Mouse (Mus musculus): ENCODE results near the gene Batf3. TPM values are rescaled to one million over a fixed set of nuclear protein-coding genes. Genes with fewer than 3 reads are reported as not detected.

The Batf3 gene
- total RNA-seq, 2 experiments from 2014 or later: 0.62 to 0.74 TPM

DNA sequence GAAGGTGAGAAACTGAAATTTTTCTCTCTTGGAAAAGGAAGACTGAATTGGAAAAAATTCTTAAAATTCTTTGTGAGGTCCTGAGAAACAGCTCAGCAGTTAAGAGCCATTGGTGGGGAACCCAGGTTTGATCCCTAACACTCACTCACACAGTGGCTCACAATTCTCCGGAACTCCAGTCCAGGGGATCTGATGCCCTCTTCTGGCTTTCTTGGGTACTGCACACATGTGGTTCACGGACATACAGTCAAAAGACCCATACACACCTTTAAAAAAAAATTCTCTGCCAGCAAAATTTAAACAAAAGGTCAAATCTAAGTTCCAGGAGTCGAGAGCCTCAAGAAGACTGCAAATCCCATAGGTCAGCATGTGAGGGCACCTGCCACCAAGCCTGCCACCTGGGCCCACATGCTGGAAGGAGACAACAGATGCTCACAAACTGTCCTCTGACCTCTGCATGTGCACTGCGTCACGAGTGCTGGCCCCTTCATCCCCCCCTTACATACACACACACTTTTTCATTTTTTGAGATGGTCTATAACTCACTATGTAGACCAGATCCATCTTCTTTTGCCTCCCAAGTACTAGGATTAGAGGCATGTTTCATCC, 12.6 kb upstream of the Batf3 start:
- DNase-seq (ENCODE audit: low spot score in 2 of 2): peak; percentile 63 to 72
- intact Hi-C loops (cut with DNase I): loop anchor here (5.0 kb wide), 1 partner anchor 143 kb away; no protein-coding TSS in a partner anchor

DNA sequence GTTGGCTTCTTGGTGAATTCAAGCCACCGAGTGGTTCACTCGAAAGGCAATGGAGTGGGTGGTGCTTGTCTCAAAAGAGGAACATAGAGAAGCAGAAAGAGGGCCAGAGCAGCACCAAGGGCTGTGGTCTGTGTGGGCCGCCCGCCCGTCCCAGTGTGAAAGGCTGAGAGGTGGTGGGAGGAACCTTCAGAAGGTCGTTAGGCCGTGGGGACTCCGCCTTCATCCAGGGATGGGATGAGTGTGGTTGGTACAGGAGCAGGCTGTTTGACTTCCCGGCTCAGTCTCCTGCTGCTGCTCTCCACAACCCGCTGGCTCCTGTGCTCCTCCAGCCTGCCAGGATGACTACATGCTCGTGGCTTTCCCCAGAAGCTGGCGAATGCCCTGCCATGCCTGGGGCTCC, 12.1 kb upstream of the Batf3 start:
- no peak for DNase-seq (ENCODE audit: low spot score in 2 of 2)
- intact Hi-C loops (cut with DNase I): no loop called here

DNA sequence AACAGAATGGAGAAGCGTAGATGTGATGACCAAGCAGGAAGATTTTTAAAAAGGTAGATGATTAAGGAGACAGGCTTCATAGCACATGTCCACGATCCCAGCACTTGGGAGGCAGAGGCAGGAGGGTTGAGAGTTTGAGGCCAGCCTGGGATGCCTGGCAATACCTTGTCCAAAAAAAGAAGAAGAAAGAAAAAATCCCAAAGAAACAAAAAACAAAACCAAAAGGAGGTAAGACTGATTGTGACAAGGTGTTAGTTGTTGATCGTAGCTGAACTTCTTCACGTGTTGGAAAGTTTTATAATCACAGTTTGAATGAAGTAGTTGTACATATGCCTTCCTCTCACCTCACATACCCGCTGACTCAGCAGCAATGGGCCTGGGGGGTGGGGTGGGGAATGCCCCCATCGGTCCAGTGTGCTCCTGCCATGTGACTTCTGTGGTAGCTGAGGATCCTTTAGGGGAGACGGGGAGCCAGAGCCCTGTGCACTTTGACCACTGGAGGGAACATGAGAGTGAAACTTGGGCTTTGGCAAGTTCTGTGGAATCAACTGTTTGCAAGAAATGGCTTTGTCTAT, 11.3 kb upstream of the Batf3 start:
- no peak for DNase-seq (ENCODE audit: low spot score in 2 of 2)
- intact Hi-C loops (cut with DNase I): no loop called here

DNA sequence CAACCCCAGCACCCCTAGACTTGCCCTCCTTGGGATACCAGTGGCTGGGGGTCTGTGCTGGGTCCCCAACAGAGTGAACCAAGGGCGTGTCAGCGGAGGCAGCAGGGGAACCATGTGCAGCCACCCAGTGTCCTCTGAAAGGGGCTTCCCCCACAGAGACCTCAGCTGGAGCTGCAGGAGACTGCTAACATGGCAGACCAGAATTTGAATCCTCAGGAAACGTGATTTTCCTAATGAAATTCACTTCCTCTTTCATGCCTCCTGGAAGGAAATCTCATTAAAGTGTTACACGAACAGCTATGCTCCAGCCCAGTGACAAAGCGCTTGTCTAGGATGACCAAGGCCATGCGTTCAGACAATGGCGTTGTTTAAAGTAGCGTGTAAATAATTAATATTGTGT, 10.7 kb upstream of the Batf3 start:
- DNase-seq (ENCODE audit: low spot score in 2 of 2): no peak
- intact Hi-C loops (cut with DNase I): no loop called here

DNA sequence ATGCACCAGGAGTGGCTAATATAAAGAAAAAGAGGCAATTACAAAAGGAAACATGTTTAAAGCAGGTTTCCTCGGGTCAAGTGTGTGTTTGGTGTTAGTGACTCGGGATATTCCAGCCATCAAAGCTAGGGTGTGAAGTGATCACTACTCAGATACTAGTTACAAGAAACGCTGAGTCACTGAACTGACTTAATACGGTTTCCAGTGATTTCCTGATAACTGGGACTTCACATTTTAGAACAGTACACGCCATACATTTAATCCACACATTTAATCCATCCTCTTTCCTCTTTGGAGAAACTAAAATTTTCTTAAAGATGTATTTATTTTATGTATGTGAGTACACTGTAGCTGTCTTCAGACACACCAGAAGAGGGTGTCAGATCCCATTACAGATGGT, 9.7 kb upstream of the Batf3 start:
- no peak for DNase-seq (ENCODE audit: low spot score in 2 of 2)
- intact Hi-C loops (cut with DNase I): no loop called here

DNA sequence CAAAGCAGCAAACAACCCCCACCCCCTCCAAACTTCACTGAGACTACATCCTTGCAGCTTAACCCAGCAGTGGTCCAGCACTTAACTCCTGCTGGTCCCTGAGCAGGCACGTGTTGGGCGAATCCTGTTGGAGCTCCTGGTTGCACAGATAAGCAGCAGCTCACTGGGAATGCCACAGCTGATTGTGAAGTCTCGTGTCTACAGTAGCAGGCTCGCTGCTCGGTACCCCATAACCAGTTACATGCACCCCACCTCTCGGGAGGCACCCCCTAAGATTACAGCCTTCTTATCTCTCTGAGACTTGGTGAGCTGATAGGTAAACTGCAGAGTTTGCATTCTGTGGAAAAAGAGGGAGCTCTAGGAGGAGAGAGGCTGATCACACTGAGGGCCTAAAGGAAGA, 8.3 kb upstream of the Batf3 start:
- no peak for DNase-seq (ENCODE audit: low spot score in 2 of 2)
- intact Hi-C loops (cut with DNase I): no loop called here

DNA sequence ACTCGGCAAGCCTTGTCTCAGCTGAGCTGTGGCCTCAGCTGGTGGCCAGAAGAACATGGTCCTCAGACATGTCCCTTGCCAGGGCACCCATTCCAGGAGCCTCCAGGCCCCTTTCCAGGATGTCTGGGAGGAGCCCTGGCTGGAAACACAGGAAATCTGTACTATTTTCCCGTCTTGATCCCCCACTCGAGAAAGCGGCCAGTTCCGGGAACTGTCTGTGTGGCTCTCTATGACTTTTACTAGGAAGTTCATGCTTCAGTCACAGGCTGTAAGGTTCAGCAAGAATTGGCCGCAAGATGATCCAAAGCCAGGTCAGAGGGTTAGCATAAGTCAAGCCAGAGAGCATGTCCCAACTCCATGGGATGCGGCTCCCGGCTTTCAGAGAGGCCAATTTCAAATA, 5.6 kb upstream of the Batf3 start:
- no peak for DNase-seq (ENCODE audit: low spot score in 2 of 2)
- intact Hi-C loops (cut with DNase I): loop anchor here (10.0 kb wide), 1 partner anchor 173 kb away; no protein-coding TSS in a partner anchor

DNA sequence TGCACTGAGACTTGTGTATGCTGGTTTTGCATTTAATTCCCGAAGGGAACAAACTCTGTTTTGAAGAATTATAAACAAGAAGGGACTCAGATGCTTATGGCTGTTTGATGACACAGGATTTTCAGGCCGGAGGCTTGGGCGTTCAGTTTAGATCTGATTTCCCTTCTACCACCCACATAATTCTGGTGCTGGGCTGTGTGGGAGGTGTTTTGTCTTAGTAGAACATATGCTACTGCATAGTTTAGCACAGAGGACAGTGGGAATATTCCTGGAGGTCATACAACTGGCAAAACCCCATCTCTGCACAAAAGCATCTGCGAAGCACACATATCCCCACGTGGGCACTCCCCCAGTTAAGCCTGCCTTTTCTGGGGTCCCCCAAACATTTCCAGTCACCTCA, 4.1 kb upstream of the Batf3 start:
- intact Hi-C loops (cut with DNase I): loop anchor here (10.0 kb wide), 1 partner anchor 171 kb away; no protein-coding TSS in a partner anchor

DNA sequence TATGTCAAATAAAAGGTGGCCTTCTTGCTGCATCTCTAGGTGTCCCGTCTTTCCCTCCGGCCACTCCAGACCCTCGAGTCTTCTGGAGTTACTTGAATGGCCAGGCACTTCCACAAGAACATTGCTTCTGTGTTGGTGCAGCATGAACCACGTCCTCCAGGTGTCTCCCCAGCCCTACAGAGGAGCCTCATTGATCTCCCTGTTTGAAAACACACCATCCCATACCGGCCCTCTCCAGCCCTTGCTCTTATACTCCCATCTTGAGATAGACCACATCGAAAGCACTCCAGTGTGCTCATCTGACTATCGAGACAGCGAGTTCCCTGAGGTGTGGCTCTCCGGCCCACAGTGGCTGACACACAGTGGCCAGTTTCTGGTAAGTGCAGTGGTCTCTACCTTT, 2.6 kb upstream of the Batf3 start:
- peak in 1 of 2 experiments; percentile 28 for DNase-seq (ENCODE audit: low spot score in 2 of 2)
- intact Hi-C loops (cut with DNase I): loop anchor here (5.0 to 10.0 kb wide), 2 partner anchors 77 to 170 kb away; no protein-coding TSS in a partner anchor

More for the DNA sequence above, 4.1 kb upstream of the Batf3 start:
- peak; percentile 53 to 69 for DNase-seq (ENCODE audit: low spot score in 2 of 2)

DNA sequence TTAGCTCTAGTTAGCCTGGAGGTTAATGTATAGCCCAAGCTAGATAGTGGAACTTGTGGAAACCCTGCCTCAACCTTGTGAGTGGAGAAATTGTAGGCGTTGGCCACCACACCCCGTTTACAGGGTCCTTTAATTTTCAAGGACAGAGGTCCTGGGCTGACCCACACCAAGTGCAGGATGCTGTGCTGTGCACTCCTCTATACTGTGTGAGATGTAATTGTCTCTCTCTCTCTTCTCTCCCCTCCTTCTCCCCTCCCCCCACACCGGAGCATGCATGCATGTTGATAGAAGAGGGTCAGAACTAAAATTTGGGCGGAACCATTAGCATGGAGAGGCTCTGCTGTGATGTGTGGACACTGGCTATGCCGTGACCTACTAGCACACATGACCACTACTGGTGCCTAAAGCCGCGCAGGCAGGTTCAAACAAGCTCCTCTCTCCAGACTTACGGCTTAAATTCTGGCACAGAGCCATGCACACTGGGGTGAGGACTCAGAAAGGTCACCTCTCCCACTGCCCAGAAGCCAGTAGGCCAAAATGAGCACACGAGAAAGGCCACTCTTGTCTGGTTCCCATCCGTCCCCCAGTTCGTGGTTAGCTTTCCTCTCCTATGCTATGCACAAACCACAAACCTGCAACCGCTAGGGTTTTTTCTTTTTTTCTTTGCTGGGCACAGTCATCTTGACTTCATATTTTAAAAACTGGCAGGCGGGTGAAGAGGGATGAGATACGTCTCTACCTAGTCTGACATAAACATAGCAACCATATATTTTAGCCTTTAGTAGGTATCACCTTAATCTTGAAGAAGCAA, 571 bp upstream of the Batf3 start:
- intact Hi-C loops (cut with DNase I): loop anchor here (5.0 to 10.0 kb wide), 2 partner anchors 75 to 168 kb away; no protein-coding TSS in a partner anchor
- DNase-seq (ENCODE audit: low spot score in 2 of 2): no peak

DNA sequence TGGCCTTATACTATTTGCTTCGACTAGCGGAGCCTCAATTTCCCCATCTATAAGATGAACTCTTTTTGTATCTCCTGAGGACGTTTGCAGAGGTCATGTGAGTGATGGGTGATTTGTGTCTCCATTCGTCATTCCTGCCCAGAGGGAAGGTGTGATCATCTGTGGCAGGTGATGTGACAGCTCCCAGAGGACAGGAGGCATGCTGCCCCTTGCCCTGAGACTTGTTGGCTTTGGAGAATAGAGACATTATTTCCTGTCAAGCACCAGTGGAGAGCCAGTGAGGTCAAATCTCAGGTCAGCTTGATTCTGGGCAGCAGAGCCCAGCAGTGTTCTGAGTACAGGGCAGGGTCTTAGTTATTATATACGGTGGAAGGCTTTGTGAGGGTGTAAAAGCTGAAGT, 1.5 kb downstream of the Batf3 start:
- intact Hi-C loops (cut with DNase I): loop anchor here (5.0 to 10.0 kb wide), 2 partner anchors 73 to 166 kb away; no protein-coding TSS in a partner anchor
- no peak for DNase-seq (ENCODE audit: low spot score in 2 of 2)

DNA sequence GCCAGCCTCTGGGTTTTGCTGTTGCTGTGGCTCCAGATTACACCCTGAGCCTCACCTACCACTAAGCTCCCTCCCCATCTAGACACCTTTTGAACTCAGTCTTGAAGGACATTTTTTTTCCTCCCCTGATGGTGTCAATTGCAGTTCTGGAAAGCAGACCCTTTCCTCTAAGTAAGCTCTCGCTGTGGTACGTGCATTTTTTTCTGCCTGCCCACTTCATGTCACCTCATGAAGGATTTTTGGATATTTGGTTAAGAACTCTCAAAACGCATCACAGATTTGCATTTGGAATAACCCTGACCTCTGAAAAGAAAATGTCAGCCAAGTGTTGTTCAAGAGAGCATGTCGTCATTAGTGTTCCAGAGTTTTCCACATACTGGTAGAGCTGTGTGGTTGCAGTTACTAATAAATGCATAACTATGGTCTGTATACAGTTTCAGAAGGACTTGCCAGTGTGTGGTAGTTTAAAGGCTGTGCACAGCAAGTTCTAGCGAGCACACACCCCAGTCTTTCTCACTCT, 2.2 kb downstream of the Batf3 start:
- intact Hi-C loops (cut with DNase I): loop anchor here (5.0 to 10.0 kb wide), 3 partner anchors 72 to 165 kb away; no protein-coding TSS in a partner anchor
- DNase-seq (ENCODE audit: low spot score in 2 of 2): no peak

DNA sequence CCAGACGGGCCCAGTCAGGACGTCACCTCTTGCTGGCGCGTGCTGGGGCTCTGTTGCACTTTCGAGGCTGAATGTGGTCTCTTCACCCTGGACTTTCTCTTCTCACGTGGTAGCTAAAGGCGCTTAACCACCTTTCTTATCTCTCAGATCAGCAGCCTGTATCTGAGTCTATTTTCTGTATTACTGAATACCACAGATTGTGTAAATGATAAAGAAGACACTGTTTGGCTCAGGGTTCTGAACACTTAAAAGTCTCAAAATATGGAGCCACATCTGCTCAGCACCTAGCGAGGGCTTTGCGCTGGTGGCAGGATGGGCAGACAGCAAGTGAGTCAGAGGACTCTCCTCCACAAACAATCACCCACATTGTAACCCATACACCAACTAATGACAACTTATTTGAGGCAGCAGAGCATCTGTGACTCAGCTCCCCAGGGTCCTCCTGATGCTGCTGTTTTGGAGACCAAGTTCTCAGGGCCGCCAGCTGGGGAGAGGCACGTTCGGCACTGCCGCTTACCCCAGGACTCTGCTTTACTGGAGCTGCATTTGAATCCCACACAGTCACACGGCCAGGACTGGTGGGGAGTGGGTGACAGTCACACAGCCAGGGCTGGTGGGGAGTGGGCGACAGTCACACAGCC, 5.2 kb downstream of the Batf3 start:
- DNase-seq (ENCODE audit: low spot score in 2 of 2): no peak
- intact Hi-C loops (cut with DNase I): loop anchor here (5.0 kb wide), 1 partner anchor 79 kb away; no protein-coding TSS in a partner anchor

DNA sequence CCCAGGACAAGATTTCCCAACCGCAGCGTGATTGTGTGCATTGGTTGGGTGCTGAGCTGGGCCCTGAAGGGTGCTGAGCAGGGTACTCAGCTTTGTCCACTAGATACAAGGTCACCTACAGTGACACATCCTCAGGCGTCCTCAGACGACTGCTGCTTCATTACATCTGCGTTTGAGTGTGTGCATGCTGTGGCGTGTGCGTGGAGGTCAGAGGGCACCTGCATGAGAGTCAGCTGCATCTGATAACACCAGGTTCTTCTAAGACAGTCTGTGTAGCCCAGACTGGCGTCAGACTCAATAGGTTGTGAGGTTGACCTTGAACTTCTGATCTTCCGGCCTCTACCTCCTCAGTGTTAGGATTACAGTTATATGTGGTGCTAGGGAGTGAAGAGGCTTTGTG, 7.6 kb downstream of the Batf3 start:
- intact Hi-C loops (cut with DNase I): no loop called here
- DNase-seq (ENCODE audit: low spot score in 2 of 2): no peak

DNA sequence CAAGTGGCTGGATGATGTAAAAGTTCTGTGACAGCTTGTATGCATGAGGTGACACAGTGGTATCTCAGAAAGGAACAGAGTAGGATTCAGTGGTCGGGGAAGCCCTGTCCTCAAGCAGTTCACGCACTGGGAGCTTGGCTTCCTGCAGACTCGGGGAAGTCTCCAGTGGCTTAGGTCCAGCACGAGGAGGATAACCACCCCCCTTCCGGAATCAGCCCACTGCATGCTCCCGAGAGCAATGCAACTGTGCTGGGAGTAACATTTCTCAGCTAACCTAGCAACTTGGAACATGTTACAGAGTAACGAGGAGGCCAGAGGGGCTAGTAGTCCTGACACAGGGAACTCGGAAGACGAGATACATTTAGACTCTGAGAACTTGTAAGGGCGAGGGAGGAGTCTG, 9.7 kb downstream of the Batf3 start:
- no peak for DNase-seq (ENCODE audit: low spot score in 2 of 2)
- intact Hi-C loops (cut with DNase I): no loop called here

DNA sequence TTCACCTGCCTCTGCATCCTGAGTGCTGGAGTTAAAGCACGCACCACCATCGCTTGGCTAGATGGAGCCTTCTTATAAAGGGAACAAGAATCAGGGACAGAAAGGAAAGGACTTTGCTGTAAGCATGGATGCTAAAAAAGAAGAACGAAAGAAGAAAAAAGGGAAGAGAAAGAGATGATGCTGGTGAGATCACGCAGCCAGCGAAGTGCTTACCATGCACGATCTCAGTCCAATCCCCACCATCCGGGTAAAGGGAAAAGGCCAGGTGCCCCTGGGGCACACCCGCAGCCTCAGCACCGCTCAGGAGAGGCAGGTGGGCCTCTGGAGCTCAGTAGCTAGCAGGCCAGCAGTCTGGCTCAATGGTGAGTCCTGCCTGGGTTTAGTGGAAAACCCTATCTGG, 12.3 kb downstream of the Batf3 start:
- DNase-seq (ENCODE audit: low spot score in 2 of 2): no peak
- intact Hi-C loops (cut with DNase I): no loop called here

DNA sequence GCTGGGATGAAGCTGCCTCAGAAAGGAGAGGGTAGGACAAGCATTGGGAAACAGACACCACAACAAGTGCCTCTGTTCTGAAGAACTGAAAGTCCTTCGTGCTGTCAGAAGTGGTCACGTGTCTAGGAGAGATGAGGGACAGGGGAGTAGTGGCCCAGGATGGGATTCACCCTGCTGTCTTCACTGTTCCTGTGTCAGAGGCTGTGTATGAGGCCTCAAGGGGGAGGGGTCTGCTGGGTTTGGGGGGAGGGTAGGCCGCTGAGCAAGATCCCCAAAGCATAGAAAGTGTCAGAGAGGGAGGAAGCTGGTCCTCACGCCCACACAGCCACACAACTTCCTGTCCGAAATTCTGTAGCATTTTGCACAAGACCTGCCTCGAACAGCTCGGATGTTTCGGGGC, 13.5 kb downstream of the Batf3 start:
- no peak for DNase-seq (ENCODE audit: low spot score in 2 of 2)
- intact Hi-C loops (cut with DNase I): no loop called here

DNA sequence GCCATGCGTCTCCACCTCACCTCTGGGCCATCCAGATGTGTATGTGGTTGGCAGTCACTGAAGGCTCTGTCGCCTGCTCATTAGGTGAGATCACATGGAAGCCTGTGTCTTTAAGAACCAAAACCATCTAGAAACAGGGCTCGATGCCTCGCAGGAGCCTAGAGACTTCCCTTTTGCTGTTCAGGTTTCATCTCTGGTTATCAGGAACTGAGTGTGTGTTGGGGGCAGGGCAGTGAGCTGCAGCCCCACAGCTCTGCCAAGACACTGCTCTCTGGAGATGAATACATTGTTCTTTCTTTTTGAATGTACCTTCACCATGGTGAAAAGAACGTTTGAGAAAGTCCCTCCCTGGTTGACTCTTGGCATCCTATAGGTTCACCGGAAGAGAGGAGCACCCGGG, 17.2 kb downstream of the Batf3 start:
- intact Hi-C loops (cut with DNase I): no loop called here
- no peak for DNase-seq (ENCODE audit: low spot score in 2 of 2)

DNA sequence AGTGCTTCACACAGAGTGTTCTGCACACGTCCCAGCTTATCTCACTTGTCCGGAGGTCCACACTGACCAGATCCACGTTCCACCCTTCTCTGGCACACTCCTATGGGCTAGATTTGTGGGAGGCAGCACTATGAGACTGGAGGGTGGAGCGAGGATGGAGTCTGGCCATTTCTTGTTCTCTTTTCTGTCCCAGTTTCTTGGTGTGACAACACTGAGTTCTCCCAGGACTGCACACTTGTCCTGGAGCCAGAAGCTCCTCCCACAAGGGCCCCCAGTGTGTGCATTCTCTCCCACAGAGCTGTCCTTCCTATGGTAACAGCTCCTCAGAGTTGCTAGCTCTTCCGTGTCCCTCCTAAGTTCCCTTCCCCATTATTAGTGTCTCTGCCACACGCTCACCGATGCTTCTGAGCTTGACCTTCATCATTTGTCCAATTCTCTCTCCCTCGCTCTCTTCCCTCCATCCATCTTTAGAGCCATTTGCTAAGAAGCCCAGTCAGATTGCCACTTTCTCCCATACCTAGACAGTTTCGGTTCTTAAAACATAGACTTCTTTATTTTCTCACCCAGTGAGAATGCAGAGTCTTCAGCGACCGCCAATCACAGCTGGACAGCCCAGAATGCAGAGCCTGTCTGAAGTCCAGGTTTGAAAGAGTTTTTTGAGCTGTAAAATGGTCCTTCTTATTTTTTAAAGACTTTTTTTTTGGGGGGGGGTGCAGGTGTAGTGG, 18.0 kb downstream of the Batf3 start:
- no peak for DNase-seq (ENCODE audit: low spot score in 2 of 2)
- intact Hi-C loops (cut with DNase I): no loop called here
